Mouse (Mus musculus): ENCODE measurements around the gene C87436.

The C87436 gene

GRCm38 (mm10) chr6:86513296-86513695 lies 75.1 kb downstream of the C87436 start:
- DNase-seq, result no peak

DNA sequence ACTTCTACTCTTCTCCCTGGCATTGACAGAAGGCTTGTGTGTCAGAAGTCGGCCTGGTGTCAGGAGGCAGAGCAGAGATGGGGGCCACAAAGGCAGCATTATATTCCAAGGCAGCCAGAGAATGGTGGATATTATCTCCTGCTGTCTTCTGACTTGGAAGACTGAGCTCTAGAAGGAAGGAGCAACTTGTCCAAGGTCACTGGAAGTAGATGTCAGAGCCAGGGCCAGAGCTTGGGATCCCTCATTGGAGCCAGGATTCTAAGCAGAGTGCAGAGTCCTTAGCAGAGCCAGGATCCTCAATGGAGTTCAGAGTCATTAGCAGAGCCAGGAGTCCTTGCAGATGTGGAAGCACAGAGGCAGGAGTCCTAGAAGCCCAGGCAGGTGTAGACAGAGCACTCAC lies 77.8 kb downstream of the C87436 start:
- peak in 1 of 2 experiments; percentile 42 for DNase-seq

DNA sequence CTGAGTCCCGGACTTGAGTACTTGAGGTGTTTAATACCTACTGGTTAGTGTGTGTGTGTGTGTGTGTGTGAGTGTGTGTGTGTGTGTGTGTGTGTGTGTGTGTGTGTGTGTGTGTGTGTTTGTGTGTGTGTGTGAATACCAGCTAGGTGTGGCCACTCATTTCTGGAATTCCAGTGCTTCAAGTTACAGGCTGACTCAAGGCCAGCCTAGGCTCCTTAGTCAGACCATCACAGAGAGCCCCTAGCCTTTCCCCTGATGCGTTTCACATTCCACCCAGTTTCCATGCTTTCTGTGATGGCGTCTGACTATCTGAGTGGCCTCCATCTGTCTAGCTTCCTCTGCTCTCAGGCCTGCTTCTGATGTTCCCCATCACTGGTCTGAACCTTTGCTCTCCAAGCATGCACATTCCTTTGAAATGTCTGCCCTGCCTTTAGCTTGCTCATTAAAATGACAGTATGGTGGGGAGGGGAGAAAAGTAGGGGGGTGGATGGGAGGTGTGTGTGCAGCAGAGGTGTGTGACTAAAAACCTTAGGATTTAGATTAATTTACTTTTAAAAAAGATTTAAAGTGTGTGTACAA lies 81.7 kb downstream of the C87436 start:
- DNase-seq, result peak in 1 of 2 experiments; percentile 36

DNA sequence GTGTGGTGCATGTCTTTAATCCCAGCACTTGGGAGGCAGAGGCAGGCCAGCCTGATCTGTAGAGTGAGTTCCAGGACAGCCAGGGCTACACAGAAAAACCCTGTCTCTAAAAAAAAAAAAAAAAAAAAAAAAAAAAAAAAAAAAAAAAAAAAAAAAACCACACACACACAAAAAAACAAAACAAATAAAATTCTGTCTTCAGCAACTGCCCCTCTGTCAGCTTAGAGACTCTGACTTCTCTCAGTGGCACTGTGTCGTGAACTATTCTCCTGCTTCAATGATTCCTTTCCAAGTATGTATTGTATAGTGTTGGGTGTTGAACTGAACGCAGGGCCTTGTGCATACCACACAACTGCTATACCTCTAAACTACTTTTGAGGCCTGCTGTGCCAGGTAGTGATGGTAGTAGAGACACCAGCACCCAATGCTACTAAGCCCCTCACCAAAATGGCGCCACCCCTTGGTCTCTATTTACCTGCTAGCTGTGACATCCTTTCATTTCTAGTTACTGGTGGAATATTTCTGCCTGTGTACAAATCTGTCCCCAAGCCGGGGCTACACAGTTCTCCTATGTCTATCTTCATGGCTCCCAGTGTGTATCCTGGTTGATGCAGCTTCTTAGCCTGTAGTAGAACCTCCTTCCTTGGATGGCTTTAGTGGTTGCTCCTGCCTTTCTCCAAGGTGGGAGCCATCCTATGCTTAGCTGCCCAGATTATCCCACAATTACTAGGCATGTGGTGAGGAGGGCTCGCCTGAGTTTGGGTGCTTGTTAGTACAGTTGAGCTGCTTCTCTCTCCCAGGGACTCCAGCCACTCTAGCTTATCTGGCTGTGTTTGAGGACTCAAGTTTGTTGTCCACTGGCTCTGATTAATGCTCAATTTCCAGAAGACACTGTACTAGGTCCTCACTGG lies 84.1 kb downstream of the C87436 start:
- no peak for DNase-seq
